Mouse (Mus musculus): Measurements from ENCODE around the gene Acox1. TPM values are rescaled to one million over a fixed set of nuclear protein-coding genes. Genes with fewer than 3 reads are reported as not detected.

Gene Acox1
- polyA plus RNA-seq, 1 experiment: 136 TPM

- no peaks in the 10 kb centered on the region for H3K4me1 ChIP-seq (ENCODE audit: control insufficient read depth, insufficient read depth, low read length)
- H3K4me3 ChIP-seq (ENCODE audit: insufficient read depth, low read length): no peak overlapping the region
- H3K27ac ChIP-seq (ENCODE audit: insufficient read depth, low read length): no peak overlapping the region
- TF ChIP-seq CTCF (IDR thresholded peaks at IDR 0.05; ENCODE audit: extremely low read depth, insufficient read depth, low read length): no peak
- TF ChIP-seq POLR2A (IDR thresholded peaks at IDR 0.05; ENCODE audit: extremely low read depth, insufficient read depth, low read length): no peak
These were observed 22.8 kb downstream of the Acox1 start for GRCm38 (mm10) chr11:116176010-116176409.

- H3K4me1 ChIP-seq (ENCODE audit: control insufficient read depth, insufficient read depth, low read length): no peaks in the 10 kb centered on the region
- TF ChIP-seq POLR2A (IDR thresholded peaks at IDR 0.05; ENCODE audit: extremely low read depth, insufficient read depth, low read length) (no peak), CTCF (IDR thresholded peaks at IDR 0.05; ENCODE audit: extremely low read depth, insufficient read depth, low read length) (no peak)
- H3K27ac ChIP-seq (ENCODE audit: insufficient read depth, low read length): no peak overlapping the region
- H3K4me3 ChIP-seq (ENCODE audit: insufficient read depth, low read length): no peak overlapping the region
These were observed 23.9 kb downstream of the Acox1 start for GRCm38 (mm10) chr11:116174775-116175448.

GRCm38 (mm10) chr11:116171959-116172358, 26.9 kb downstream of the Acox1 start:
- no peaks in the 10 kb centered on the region; the same call in 1 of the 2 replicates for H3K4me1 ChIP-seq (ENCODE audit: control insufficient read depth, insufficient read depth, low read length)
- no peak overlapping the region for H3K4me3 ChIP-seq (ENCODE audit: insufficient read depth, low read length)
- TF ChIP-seq POLR2A (IDR thresholded peaks at IDR 0.05; ENCODE audit: extremely low read depth, insufficient read depth, low read length): no peak
- no peak for TF ChIP-seq CTCF (IDR thresholded peaks at IDR 0.05; ENCODE audit: extremely low read depth, insufficient read depth, low read length)
- H3K27ac ChIP-seq (ENCODE audit: insufficient read depth, low read length): no peak overlapping the region

GRCm38 (mm10) chr11:116170003-116170800, 28.6 kb downstream of the Acox1 start:
- TF ChIP-seq CTCF (IDR thresholded peaks at IDR 0.05; ENCODE audit: extremely low read depth, insufficient read depth, low read length): no peak
- TF ChIP-seq POLR2A (IDR thresholded peaks at IDR 0.05; ENCODE audit: extremely low read depth, insufficient read depth, low read length): no peak
- no peak overlapping the region for H3K27ac ChIP-seq (ENCODE audit: insufficient read depth, low read length)
- no peak overlapping the region for H3K4me3 ChIP-seq (ENCODE audit: insufficient read depth, low read length)
- H3K4me1 ChIP-seq (ENCODE audit: control insufficient read depth, insufficient read depth, low read length): no peaks in the 10 kb centered on the region; the same call in 1 of the 2 replicates

- Histone ChIP-seq H3K27ac (ENCODE audit: insufficient read depth, low read length) (no peak overlapping the region), H3K4me3 (ENCODE audit: insufficient read depth, low read length) (no peak overlapping the region), H3K4me1 (ENCODE audit: control insufficient read depth, insufficient read depth, low read length) (no peaks in the 10 kb centered on the region; the same call in 1 of the 2 replicates)
- no peak for TF ChIP-seq CTCF (IDR thresholded peaks at IDR 0.05; ENCODE audit: extremely low read depth, insufficient read depth, low read length)
- TF ChIP-seq POLR2A (IDR thresholded peaks at IDR 0.05; ENCODE audit: extremely low read depth, insufficient read depth, low read length): no peak
These were observed 29.6 kb downstream of the Acox1 start for GRCm38 (mm10) chr11:116169214-116169613.

- Histone ChIP-seq H3K4me1 (ENCODE audit: control insufficient read depth, insufficient read depth, low read length) (no peaks in the 10 kb centered on the region; the same call in 1 of the 2 replicates), H3K4me3 (ENCODE audit: insufficient read depth, low read length) (peak within 1 kb of the TSS; percentile 51), H3K27ac (ENCODE audit: insufficient read depth, low read length) (0 out of 2 replicates have a peak within 1 kb of the TSS, but pooled peaks have one; percentile 16)
- TF ChIP-seq POLR2A (IDR thresholded peaks at IDR 0.05; ENCODE audit: extremely low read depth, insufficient read depth, low read length) (peak; percentile 92), CTCF (IDR thresholded peaks at IDR 0.05; ENCODE audit: extremely low read depth, insufficient read depth, low read length) (no peak)
These were observed 30.9 kb downstream of the Acox1 start, which contains the start of gene Fbf1 for GRCm38 (mm10) chr11:116167884-116168439. Gene Fbf1, minus strand, starts transcription at chr11:116168166.

- TF ChIP-seq CTCF (IDR thresholded peaks at IDR 0.05; ENCODE audit: extremely low read depth, insufficient read depth, low read length) (no peak), POLR2A (IDR thresholded peaks at IDR 0.05; ENCODE audit: extremely low read depth, insufficient read depth, low read length) (no peak)
- Histone ChIP-seq H3K4me1 (ENCODE audit: control insufficient read depth, insufficient read depth, low read length) (peaks cover 1% of the 10 kb centered on the region), H3K27ac (ENCODE audit: insufficient read depth, low read length) (no peak overlapping the region)
These were observed 31.6 kb downstream of the Acox1 start for GRCm38 (mm10) chr11:116167232-116167631.

GRCm38 (mm10) chr11:116163002-116163401, 35.8 kb downstream of the Acox1 start:
- Histone ChIP-seq H3K4me3 (ENCODE audit: insufficient read depth, low read length) (no peak overlapping the region), H3K27ac (ENCODE audit: insufficient read depth, low read length) (no peak overlapping the region), H3K4me1 (ENCODE audit: control insufficient read depth, insufficient read depth, low read length) (peaks cover 2% of the 10 kb centered on the region)
- TF ChIP-seq CTCF (IDR thresholded peaks at IDR 0.05; ENCODE audit: extremely low read depth, insufficient read depth, low read length) (no peak), POLR2A (IDR thresholded peaks at IDR 0.05; ENCODE audit: extremely low read depth, insufficient read depth, low read length) (no peak)

More at GRCm38 (mm10) chr11:116167232-116167631, 31.6 kb downstream of the Acox1 start:
- H3K4me3 ChIP-seq (ENCODE audit: insufficient read depth, low read length): peak overlapping the region; percentile 51

- Histone ChIP-seq H3K4me3 (ENCODE audit: insufficient read depth, low read length) (no peak overlapping the region), H3K4me1 (ENCODE audit: control insufficient read depth, insufficient read depth, low read length) (peaks cover 2% of the 10 kb centered on the region), H3K27ac (ENCODE audit: insufficient read depth, low read length) (no peak overlapping the region)
- TF ChIP-seq CTCF (IDR thresholded peaks at IDR 0.05; ENCODE audit: extremely low read depth, insufficient read depth, low read length) (no peak), POLR2A (IDR thresholded peaks at IDR 0.05; ENCODE audit: extremely low read depth, insufficient read depth, low read length) (peak; percentile 69; the same call in 1 of the 2 replicates)
These were observed 36.7 kb downstream of the Acox1 start for GRCm38 (mm10) chr11:116162146-116162545.

Data from cortical plate, adult 2 months (tissue).